Mouse (Mus musculus) CH12.LX (cell line): ENCODE measurements around the gene Pfkp. TPM values are rescaled to one million over a fixed set of nuclear protein-coding genes. Genes with fewer than 3 reads are reported as not detected.

ENCODE experiments used
- DNase-seq: peaks from one replicate; pipeline ENCODE4 v3.0.0-alpha.2; 2013; ENCODE audit errors: extremely low read depth
- H3K27ac ChIP-seq: 2 replicates; pipeline ENCODE4 v1.5.1; 2012; ENCODE audit warnings: low read depth, mild to moderate bottlenecking, control low read depth, moderate library complexity; ENCODE audit not compliant: insufficient read depth
- H3K27me3 ChIP-seq: replicated peaks from 2 replicates; pipeline ENCODE3; 2012; ENCODE audit warnings: inconsistent platforms
- H3K36me3 ChIP-seq, 2 experiments: replicated peaks in 1 of 2; 2 replicates each; pipeline versions ENCODE3 to v1.6.1; 2012; ENCODE audit warnings: inconsistent platforms in 1 of 2, low read length in 1 of 2, mild to moderate bottlenecking in 1 of 2, mixed read lengths in 1 of 2, moderate library complexity in 1 of 2; ENCODE audit not compliant: control insufficient read depth in 1 of 2, insufficient read depth in 1 of 2
- H3K4me1 ChIP-seq, 2 experiments: 2 replicates each; pipeline ENCODE4 v1.6.1; 2012; ENCODE audit warnings: inconsistent platforms in 1 of 2, moderate library complexity in 1 of 2; ENCODE audit not compliant: insufficient read depth in 2 of 2, control insufficient read depth in 1 of 2
- H3K4me2 ChIP-seq: 2 replicates; pipeline ENCODE4 v1.6.1; 2012; ENCODE audit warnings: low read depth, mild to moderate bottlenecking, control low read depth; ENCODE audit not compliant: poor library complexity, insufficient read depth, severe bottlenecking
- H3K4me3 ChIP-seq, 3 experiments: fragments of 150-350 bp in 1 of 3; sonication (generic) in 1 of 3; replicated peaks in 1 of 3; 2 replicates each; pipeline versions ENCODE3 to v1.5.1; 2011 to 2012; ENCODE audit warnings: low read depth in 2 of 3, low read length in 2 of 3, mild to moderate bottlenecking in 2 of 3, moderate library complexity in 2 of 3, control low read depth in 1 of 3, improper control_type of control experiment in 1 of 3, inconsistent platforms in 1 of 3, mixed read lengths in 1 of 3; ENCODE audit not compliant: poor library complexity in 1 of 3
- H3K79me2 ChIP-seq: replicated peaks from 2 replicates; pipeline ENCODE4 v1.6.1; 2012; ENCODE audit warnings: mild to moderate bottlenecking, moderate library complexity; ENCODE audit not compliant: control insufficient read depth, poor library complexity, insufficient read depth, severe bottlenecking; ENCODE audit errors: extremely low read depth
- H3K9ac ChIP-seq: 2 replicates; pipeline ENCODE4 v1.6.1; 2012; ENCODE audit warnings: low read depth, mild to moderate bottlenecking, control low read depth, moderate library complexity; ENCODE audit not compliant: insufficient read depth
- H3K9me3 ChIP-seq: replicated peaks from 2 replicates; pipeline ENCODE3; 2012; ENCODE audit warnings: low read length, inconsistent platforms, mixed read lengths
- BHLHE40 ChIP-seq: IDR thresholded peaks from 2 replicates; pipeline ENCODE4 v1.6.1; 2011; ENCODE audit warnings: mild to moderate bottlenecking, low read depth, low read length, improper control_type of control experiment
- CTCF ChIP-seq, 2 experiments: IDR thresholded peaks in 1 of 2; conservative IDR thresholded peaks in 1 of 2; 2 replicates each; pipeline ENCODE4 v1.5.1; 2011 to 2012; ENCODE audit warnings: low read depth in 2 of 2, low read length in 2 of 2, improper control_type of control experiment in 1 of 2, inconsistent platforms in 1 of 2, mild to moderate bottlenecking in 1 of 2, moderate library complexity in 1 of 2
- E2F4 ChIP-seq: IDR thresholded peaks from 2 replicates; pipeline ENCODE4 v1.6.1; 2011; ENCODE audit warnings: low read depth, low read length, improper control_type of control experiment; ENCODE audit not compliant: insufficient replicate concordance
- ELF1 ChIP-seq: IDR thresholded peaks from 2 replicates; pipeline ENCODE4 v1.6.1; 2014; ENCODE audit warnings: low read depth, mild to moderate bottlenecking, inconsistent platforms, low read length, improper control_type of control experiment
- EP300 ChIP-seq: IDR thresholded peaks from 2 replicates; pipeline ENCODE4 v1.6.1; 2011; ENCODE audit warnings: low read length, improper control_type of control experiment
- ETS1 ChIP-seq: conservative IDR thresholded peaks from 2 replicates; pipeline ENCODE4 v1.6.1; 2012; ENCODE audit warnings: low read depth, mild to moderate bottlenecking, inconsistent platforms, low read length, improper control_type of control experiment, moderate library complexity
- GABPA ChIP-seq: IDR thresholded peaks from 2 replicates; pipeline ENCODE4 v1.6.1; 2012; ENCODE audit warnings: low read depth, low read length, improper control_type of control experiment, inconsistent platforms; ENCODE audit not compliant: insufficient replicate concordance
- IRF4 ChIP-seq: IDR thresholded peaks from 2 replicates; pipeline ENCODE4 v1.6.1; 2014; ENCODE audit warnings: low read depth, mild to moderate bottlenecking, inconsistent platforms, low read length, improper control_type of control experiment
- JUND ChIP-seq: conservative IDR thresholded peaks from 2 replicates; pipeline ENCODE4 v1.6.1; 2011; ENCODE audit warnings: low read depth, low read length, improper control_type of control experiment
- KAT2A ChIP-seq: IDR thresholded peaks from 2 replicates; pipeline ENCODE4 v1.6.1; 2012; ENCODE audit warnings: low read length, improper control_type of control experiment, inconsistent platforms; ENCODE audit not compliant: insufficient replicate concordance
- MAFK ChIP-seq: IDR thresholded peaks from 2 replicates; pipeline ENCODE4 v1.6.1; 2011; ENCODE audit warnings: low read length, improper control_type of control experiment; ENCODE audit not compliant: insufficient replicate concordance
- MAX ChIP-seq: IDR thresholded peaks from 2 replicates; pipeline ENCODE4 v1.6.1; 2011; ENCODE audit warnings: low read length, improper control_type of control experiment
- POLR2AphosphoS2 ChIP-seq: IDR thresholded peaks from 2 replicates; pipeline ENCODE4 v1.6.1; 2011; ENCODE audit warnings: low read depth, low read length, improper control_type of control experiment
- RAD21 ChIP-seq: IDR thresholded peaks from 2 replicates; pipeline ENCODE4 v1.6.1; 2011; ENCODE audit warnings: low read depth, mild to moderate bottlenecking, low read length, improper control_type of control experiment, moderate library complexity
- RCOR1 ChIP-seq: conservative IDR thresholded peaks from 2 replicates; pipeline ENCODE4 v1.6.1; 2012; ENCODE audit warnings: low read depth, mild to moderate bottlenecking, inconsistent platforms, low read length, improper control_type of control experiment
- USF2 ChIP-seq: conservative IDR thresholded peaks from 2 replicates; pipeline ENCODE4 v1.6.1; 2011; ENCODE audit warnings: low read depth, low read length, improper control_type of control experiment
- ZC3H11A ChIP-seq: IDR thresholded peaks from 2 replicates; pipeline ENCODE4 v1.6.1; 2012; ENCODE audit warnings: low read depth, mild to moderate bottlenecking, inconsistent platforms, low read length, improper control_type of control experiment
- ZKSCAN1 ChIP-seq: IDR thresholded peaks from 2 replicates; pipeline ENCODE4 v1.6.1; 2012; ENCODE audit warnings: low read depth, inconsistent platforms, low read length, improper control_type of control experiment, borderline replicate concordance
- dilution Hi-C: fragments of 300-500 bp; cut with MboI; formaldehyde crosslinking; loops from 2 replicates; pipeline ENCODE4 v1.14.3; 2020; ENCODE audit warnings: low sequenced_read_pairs; ENCODE audit not compliant: extremely low pct_unique_long_range_greater_than_20kb, extremely low pct_ligation_motif_present
- in situ Hi-C: fragments of 300-500 bp; cut with MboI; formaldehyde crosslinking; loops from 3 replicates; pipeline ENCODE4 v1.14.3; 2019; ENCODE audit warnings: low sequenced_read_pairs, low pct_ligation_motif_present, low pct_unique_long_range_greater_than_20kb, mixed read lengths
- polyA plus RNA-seq: library from polyadenylated mRNA; unstranded; fragments of >175 nt; gene quantifications from 2 replicates; pipeline ENCODE4 v1.2.1, GENCODE M21; 2012; ENCODE audit warnings: low read depth; ENCODE audit not compliant: insufficient read length
- total RNA-seq, 2 experiments: library from RNA; depleted of rRNA; stranded (reverse); fragments of 300-350 nt in 1 of 2; fragments of >200 nt in 1 of 2; gene quantifications; 2 replicates each; pipeline ENCODE4 v1.2.3; 2012 to 2014

The Pfkp gene
- total and polyA plus RNA-seq, 3 experiments, result 211 to 417 (median 239) TPM

DNA sequence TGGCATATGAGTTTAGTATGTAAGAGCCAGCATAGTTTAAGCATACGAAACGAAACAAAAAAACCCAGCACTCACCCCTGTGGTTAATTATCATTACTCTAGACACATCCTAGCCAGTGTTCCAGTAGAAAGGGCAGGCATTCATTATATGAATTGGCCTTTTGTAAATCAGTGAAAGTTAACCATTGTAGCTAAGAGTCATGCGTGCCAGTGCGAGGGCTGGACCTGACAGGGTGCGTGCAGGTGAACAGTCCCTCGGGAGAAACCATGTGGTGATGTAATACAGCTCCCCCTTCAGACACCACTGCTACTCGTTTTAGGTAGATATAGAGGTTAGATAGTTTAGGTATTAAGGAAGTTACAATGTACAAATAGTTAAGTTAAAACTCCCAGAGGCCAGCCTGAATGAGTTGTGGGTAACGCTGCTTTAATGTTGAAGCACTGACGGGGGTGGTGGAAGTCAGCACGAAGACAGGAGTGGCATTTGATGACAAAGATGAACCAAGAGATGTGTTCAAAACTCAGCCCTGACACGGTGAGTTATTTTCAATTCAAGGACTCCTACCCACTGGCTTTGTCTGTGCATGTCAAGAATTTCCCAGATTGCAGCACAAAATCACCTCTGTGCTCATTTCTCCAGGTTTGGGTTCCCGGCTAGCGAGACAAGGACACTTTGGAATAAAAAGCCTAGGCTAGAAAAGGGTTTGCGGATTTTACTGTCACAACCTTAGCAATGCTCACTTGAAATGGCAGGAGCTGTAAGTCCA is 19.4 kb downstream of the Pfkp start (continued):
- TF ChIP-seq JUND (no peak), POLR2AphosphoS2 (no peak), KAT2A (no peak), GABPA (no peak), RCOR1 (no peak), RAD21 (no peak), BHLHE40 (peak; percentile 96), USF2 (no peak), EP300 (no peak), E2F4 (no peak), ZC3H11A (no peak), IRF4 (peak; percentile 43; the same call in 1 of the 2 replicates), ZKSCAN1 (no peak)

- H3K4me2 ChIP-seq, result peak overlapping the region; percentile 87
- H3K4me3 ChIP-seq, result no peak overlapping the region
- H3K36me3 ChIP-seq, result peaks cover 18 to 80% of the 10 kb centered on the region in 2 experiments
- no peak for DNase-seq
- dilution Hi-C loops (no loop called here), in situ Hi-C loops (loop anchor here (25.0 kb wide), 1 partner anchor 766 kb away; the partner anchor contains the start of gene Klf6)
- peaks cover 96% of the 10 kb centered on the region for H3K79me2 ChIP-seq
- H3K9me3 ChIP-seq, result no peaks in the 10 kb centered on the region
- H3K27me3 ChIP-seq, result no peaks in the 10 kb centered on the region
- peak overlapping the region; percentile 60; the same call in 1 of the 2 replicates for H3K27ac ChIP-seq
- peak overlapping the region; percentile 41; the same call in 1 of the 2 replicates for H3K9ac ChIP-seq
- TF ChIP-seq RAD21, result no peak
- TF ChIP-seq ZKSCAN1, result no peak
- no peak for TF ChIP-seq CTCF (conservative IDR thresholded peaks at IDR 0.05 in 1 of 2, IDR thresholded peaks at IDR 0.05 in 1 of 2; ENCODE audit: low read depth in 2 of 2, low read length in 2 of 2)
- TF ChIP-seq ETS1, result no peak
- TF ChIP-seq ELF1, result no peak
- TF ChIP-seq USF2, result no peak
- TF ChIP-seq MAX, result no peak
- no peak for TF ChIP-seq MAFK
- TF ChIP-seq, all 38 proteins: peak for 0
- peaks cover 13 to 88% of the 10 kb centered on the region in 2 experiments for H3K4me1 ChIP-seq
Observed at GRCm38 (mm10) chr13:6628261-6628660, 20.3 kb downstream of the Pfkp start.
